Mouse (Mus musculus): Measurements from ENCODE around the gene Ncor2.

Gene Ncor2

GRCm38 (mm10) chr5:125093795-125094194, 85.2 kb downstream of the Ncor2 start:
- DNase-seq = no peak

GRCm38 (mm10) chr5:125088076-125088475, 90.9 kb downstream of the Ncor2 start:
- DNase-seq = no peak

GRCm38 (mm10) chr5:125085097-125085617, 93.9 kb downstream of the Ncor2 start:
- DNase-seq = no peak

DNA sequence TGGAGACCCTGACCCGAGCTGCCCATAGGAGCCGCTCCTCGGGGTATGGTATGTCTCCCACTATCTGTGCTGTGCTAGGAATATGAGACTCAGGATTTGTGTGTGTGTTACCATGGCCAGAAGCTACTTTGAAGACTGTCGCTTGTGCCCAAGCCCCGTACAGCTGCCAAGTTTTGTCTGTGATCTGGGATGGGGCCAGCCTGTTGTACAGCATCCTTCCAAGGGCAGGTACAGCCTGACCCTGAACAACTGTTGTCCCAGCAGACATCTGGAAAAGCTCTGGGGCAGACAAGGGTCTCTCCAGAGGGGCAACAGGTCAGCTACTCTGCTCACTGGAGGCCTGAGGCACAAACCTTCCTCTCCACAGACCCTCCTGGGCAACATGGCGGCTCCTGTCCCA, 95.3 kb downstream of the Ncor2 start:
- DNase-seq = peak in 1 of 2 experiments; percentile 42

DNA sequence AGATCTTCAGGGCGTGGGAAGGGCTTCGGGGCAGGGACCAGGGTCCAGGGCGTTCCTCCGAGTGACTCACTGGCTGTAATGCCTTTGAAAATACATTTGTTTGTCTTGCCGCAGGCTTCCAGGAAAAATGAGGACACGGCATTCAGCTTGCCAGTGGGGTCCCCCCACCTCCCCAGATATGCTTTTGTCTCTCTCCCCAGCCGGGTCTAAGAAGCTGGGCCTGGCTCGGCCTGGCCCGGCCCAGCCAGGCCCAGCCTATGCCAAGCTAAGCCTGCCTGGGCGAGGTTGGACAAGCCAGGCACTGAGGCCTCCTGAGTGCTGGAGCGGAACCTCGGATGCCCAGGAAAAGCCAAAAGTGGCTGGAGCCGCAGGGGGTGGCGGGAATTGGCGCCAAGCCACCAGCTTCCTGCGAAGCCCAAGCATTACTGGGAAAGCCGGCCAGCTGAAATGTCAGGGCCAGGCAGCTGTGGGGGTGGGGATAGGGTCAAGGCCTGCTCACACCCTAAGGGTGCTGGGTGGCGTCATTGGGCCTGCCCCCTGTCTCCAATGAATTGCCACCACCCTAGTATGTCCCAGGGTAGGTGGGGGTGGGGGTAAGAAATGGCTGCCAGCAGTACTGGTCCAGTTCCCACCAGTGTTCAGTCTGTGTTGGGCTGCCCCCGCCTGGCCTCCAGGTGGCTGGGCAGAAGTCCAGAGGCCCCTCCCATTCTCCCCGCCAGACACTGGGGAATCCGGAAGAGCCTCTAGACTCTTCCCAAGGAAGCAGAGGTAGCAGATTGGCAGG, 97.5 kb downstream of the Ncor2 start:
- DNase-seq = peak; percentile 89 to 92

DNA sequence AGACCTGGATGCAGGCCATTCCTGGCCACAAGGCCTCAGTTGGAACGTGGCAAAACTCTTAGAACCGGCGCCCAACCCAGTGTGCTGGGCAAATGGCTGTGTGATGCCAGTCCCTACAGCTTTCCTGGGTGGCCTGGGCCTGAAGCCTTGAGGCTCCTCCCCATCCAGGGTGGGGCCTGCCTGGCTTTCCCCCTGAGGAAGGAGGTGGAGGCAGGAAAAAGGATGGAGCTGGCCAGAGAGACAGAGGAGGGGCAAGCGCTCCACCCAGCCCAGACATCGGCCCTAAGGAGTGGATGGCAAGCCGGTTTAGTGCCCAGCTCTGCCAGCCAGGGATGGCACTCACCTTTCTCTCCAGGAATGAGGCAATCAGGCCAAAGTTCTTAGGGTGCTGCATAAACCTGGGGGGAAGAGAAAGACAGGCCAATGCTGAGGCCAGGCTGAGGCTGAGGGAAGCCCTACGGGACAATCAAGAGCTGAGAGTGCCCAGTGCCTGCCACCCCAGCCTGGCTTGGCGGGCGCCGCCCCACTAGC, 98.2 kb downstream of the Ncor2 start:
- peak in 1 of 2 experiments; percentile 38 for DNase-seq

DNA sequence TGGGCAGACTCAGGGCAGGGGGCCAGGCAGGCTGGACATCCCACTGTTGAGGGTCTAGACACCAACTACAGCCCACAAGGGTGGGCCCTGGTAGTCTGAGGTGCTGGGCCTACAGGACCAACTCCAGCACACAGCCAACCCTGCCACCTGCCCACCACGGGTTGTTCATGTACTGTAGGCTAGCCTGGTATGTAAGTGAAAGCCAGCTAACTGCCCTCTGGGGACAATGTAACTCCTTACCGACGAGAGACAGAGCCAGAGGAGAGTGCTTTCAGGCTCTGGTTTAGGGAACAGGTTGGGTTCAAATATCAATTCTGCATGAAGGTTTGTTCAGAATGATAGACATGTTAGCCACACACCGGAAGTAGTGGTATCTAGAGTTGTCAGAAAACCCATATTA, 98.7 kb downstream of the Ncor2 start:
- DNase-seq = peak in 1 of 2 experiments; percentile 35

DNA sequence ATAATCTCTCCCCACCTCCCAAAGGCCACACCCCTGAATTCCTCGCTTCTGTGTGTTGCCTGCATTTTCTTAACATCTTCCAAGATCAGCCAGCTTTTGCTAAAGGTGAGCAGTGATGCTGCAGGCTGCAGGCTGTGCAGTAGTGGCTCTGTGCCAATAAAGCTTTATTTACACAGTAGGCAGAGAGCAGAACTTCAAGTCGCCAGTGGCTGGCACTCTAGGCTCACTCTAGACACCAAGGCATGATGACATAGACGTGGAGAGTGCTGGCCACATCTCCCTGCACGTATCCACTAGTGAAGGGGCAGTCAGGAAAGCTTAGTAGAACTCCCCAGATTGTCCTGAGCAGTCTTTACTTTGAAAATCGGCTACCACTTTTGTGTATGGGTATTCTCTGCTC, 100.8 kb downstream of the Ncor2 start:
- no peak for DNase-seq

DNA sequence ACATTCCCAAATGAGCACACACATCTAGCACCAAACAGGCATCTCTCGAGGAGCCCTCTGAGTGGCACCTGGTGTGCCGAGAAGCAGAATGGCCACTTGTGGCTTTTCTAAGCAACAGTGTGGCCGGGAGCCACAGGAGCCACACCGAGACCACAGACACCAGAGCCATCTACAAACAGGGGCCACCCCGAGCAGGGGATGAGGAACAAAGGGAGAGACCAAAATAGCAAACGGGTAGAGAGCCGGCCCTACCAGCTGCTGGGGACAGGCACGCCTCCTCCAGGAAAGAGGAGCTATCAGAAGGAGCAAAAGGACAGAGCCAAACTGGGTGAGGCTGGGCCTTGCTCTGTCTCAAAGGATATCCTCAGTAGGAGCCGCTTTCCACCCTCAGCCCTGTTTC, 102.8 kb downstream of the Ncor2 start:
- no peak for DNase-seq

DNA sequence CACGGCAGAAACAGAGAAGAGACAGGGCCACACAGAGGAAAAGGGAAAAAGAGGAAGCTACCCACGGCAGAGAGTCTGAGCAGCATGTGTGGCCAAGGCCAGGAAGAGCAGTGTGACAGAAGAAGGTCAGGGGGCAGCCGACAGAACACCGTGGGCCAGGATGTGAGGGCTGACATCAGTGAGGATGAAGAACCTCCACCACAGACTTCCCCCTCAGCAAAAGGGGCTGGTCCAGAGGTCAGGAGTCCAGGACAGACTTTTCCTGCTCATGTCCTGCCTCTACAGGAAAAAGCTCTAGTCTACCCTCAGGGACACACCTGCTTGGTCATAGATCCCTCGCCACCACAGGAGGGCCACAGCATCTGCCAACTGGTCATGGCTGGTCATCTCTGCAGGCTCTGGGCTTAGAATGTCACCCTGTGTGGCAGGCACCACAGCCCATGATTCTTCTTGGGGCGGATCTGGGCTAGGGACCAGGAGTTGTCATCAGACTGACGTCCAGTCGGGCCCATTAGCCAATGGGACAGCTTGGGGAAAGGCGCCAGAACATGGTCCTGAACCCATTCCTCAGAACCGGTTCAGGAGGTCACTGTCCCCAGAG, 104.3 kb downstream of the Ncor2 start:
- no peak for DNase-seq

GRCm38 (mm10) chr5:125073896-125074295, 105.1 kb downstream of the Ncor2 start:
- DNase-seq = no peak

- no peak for DNase-seq
These were observed 105.7 kb downstream of the Ncor2 start for GRCm38 (mm10) chr5:125073335-125073734.

GRCm38 (mm10) chr5:125072425-125072824, 106.6 kb downstream of the Ncor2 start:
- no peak for DNase-seq

- DNase-seq = no peak
These were observed 107.1 kb downstream of the Ncor2 start for GRCm38 (mm10) chr5:125071919-125072318.

DNA sequence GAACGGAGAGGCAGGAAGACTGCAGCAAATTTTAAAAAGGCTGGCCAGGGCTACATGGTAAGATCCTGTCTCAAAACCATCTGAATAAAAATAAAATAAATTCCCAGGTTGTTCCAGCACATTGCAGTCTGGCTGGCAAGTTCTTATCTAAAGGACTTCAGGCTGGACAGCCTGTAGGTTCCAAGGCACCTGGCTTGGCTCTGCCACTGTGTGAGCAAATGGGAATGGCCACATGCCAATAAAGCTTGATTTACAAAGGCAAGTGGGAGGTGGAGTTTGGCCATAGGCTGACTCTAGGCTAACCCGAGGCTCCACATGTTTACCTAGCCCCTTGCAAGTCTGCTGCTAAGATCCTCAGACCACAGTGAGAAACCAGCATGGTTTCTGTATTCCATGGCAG, 108.6 kb downstream of the Ncor2 start:
- peak; percentile 67 to 78 for DNase-seq

- DNase-seq = no peak
These were observed 109.1 kb downstream of the Ncor2 start for GRCm38 (mm10) chr5:125069916-125070315.

GRCm38 (mm10) chr5:125069426-125069825, 109.6 kb downstream of the Ncor2 start:
- no peak for DNase-seq

- DNase-seq = no peak
These were observed 110.6 kb downstream of the Ncor2 start for GRCm38 (mm10) chr5:125068371-125068951.

GRCm38 (mm10) chr5:125067673-125068072, 111.3 kb downstream of the Ncor2 start:
- DNase-seq = no peak

DNA sequence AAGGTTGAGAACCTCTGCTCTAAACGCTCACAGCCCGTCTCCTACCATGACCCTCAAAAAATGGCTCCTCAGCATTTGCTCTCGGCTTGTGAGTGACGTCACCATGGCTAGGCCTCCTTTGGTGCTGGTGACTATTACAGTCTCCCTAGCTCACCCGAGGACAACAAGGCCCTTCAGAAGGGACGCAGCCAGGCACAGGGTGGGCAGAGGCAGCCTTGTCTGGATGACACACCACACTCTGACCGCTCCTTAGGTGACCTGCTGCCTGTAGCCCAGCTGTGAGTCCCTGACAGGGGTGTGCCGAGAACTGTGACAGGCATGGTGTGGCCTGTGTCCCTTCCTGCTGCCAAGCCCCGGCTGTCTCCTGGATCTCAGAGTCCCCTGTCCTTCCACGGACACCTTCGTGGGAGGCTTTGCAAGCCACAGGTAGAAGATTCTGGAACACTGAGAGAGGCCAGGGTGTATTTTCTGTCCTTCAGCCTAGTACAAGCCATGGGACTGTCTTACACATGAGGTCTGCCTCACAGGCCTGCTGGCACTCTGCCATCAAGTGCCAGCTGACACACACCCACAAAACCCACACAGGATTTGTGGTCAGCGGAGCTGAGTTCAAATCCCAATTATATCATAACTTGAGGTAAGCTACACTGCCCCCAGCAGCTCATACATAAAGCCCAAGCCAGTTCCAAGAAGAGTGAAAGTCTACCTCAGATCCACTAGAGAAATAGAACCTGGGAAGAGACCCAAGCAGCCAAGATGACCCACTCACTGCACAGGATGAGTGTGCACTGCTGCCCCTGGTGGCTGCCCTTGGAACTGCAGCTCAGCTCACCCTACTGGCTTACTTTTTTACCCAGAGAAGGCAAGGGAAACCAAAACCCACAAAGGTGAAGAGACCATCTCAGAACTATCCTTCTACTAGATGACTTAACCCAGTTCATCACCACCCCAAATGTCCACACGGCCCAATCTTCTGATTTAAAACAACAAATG, 112.2 kb downstream of the Ncor2 start:
- DNase-seq = peak; percentile 89 to 95

DNA sequence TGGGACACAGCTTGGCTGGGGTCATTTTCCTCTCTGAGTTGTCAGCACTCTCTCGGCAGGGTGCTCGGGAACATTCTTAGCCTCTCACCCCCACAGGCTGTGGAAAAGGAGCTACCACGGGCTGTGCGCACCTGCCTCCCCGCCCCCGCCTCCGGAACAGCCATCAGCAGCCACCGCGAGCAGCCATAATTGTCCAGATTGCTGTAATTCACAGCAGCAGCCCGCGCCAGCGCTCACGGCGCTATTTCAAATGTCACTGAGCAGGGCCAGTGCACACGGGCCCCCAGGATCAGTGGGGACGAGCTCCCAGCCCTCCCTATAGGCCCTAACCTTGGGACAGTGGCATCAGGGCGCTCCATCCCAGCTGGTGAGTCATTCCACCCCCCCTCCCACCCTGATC, 116.0 kb downstream of the Ncor2 start:
- DNase-seq = peak; percentile 49 to 62

GRCm38 (mm10) chr5:125058267-125058668, 120.8 kb downstream of the Ncor2 start:
- peak; percentile 89 to 90 for DNase-seq
